Mouse (Mus musculus) layer of hippocampus, adult 2 months (tissue): ENCODE data around the gene Csrnp3. TPM values are rescaled to one million over a fixed set of nuclear protein-coding genes. Genes with fewer than 3 reads are reported as not detected.

ENCODE experiments used
- DNase-seq, 2 experiments: peaks; one replicate each; pipeline ENCODE4 v3.0.0; 2022; ENCODE audit warnings: low spot score in 2 of 2
- H3K27ac ChIP-seq: fragments of 200-600 bp; 2 replicates; pipeline ENCODE4 v1.8.1; 2022
- H3K4me3 ChIP-seq: fragments of 200-600 bp; 2 replicates; pipeline ENCODE4 v1.8.1; 2022; ENCODE audit warnings: mild to moderate bottlenecking
- CTCF ChIP-seq: fragments of 200-600 bp; conservative IDR thresholded peaks from 2 replicates; pipeline ENCODE4 v1.8.1; 2022; ENCODE audit warnings: antibody characterized with exemption, mild to moderate bottlenecking, moderate library complexity
- total RNA-seq, 2 experiments: library from RNA; stranded (reverse); gene quantifications; 2 replicates each; pipeline ENCODE4 v1.2.3; 2021

The Csrnp3 gene
- total RNA-seq, 2 experiments from 2014 or later: 70.8 to 76.0 TPM

DNA sequence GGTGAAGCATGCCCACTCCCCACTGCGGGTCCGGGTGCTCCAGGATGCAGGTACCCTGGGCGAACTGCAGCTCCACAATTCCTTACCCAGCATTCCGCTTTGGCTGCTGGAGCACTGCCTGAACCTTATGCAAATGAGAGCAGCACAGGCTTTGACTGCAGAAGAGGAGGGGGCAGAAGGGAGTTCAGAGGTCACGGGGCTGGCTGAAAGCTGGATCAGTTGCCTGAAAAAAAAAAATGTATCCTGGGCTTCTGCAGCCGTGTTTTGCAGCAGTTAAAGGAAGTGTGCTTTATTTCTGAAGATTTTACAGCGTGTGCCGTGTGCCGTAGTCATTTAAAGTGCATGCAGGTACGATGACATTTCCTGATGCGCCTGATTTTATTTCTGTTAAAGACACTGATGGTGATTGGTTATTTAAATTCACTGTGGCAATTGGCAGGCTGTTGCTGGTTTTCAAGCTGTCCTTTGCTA is 86.3 kb downstream of the Csrnp3 start:
- no peak for TF ChIP-seq CTCF
- DNase-seq: peak; percentile 57 to 63
- H3K27ac ChIP-seq: peak overlapping the region; percentile 98
- H3K4me3 ChIP-seq: peak overlapping the region; percentile 59

DNA sequence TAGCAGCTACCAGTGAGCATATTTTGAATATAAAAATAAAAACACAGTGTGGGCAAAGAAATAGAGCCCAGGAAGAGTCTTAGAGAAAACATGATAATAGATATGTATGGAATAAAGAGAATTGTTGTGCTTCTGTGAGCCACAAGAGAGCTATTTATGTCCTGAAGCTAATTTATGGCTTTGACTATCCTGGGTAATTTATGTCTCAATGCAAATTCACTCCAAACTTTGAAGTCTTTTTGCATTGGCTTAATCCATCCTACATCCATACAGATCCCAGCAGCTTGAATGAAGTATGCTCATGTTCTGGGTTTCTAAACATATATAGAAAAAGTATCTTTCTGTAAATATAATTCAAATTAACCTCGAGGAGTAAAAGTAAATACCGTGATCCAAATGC is 88.5 kb downstream of the Csrnp3 start:
- no peak for TF ChIP-seq CTCF
- DNase-seq: no peak
- Histone ChIP-seq H3K27ac (peak overlapping the region; percentile 98), H3K4me3 (peak overlapping the region; percentile 37; the same call in 1 of the 2 replicates)

DNA sequence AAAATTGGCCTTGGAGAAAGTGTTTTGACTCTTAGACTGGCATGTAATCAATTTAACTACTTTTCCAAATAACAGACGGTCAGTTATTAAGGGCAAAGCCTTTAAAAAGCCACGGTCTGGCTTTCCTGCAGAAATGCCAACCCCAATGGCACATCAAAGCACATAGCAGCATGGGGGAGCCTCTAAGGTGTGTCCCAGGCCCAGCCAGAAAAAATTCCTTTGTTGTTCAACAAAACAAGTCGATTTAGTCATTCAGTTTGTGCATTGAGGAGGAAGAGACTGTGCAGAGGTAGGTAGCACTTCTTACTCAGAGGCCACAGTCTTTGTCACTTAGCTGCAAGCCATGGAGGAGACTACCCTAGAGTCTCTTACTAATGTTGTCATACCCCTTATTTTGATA is 93.3 kb downstream of the Csrnp3 start:
- DNase-seq: no peak
- no peak for TF ChIP-seq CTCF
- Histone ChIP-seq H3K27ac (no peak overlapping the region), H3K4me3 (no peak overlapping the region)

DNA sequence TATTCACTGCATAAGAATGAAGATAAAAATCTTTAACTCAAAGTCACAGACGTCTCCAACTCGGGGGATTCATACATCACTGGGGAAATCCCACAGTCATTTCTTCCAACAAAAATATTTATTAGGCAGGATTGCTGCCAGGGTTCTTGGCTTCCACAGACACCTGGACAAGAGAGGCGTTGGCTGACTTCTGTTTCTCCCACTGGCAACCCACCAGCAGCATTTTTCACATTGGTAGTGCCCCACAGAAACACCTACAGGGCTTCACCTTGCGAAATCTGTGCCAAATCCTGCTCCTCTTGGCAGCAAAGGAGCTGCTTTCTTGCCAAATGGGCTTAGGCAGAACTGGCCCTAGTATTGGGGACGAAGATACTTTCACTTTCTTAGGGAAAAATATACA is 94.8 kb downstream of the Csrnp3 start:
- no peak for DNase-seq
- Histone ChIP-seq H3K27ac (no peak overlapping the region), H3K4me3 (no peak overlapping the region)
- no peak for TF ChIP-seq CTCF

DNA sequence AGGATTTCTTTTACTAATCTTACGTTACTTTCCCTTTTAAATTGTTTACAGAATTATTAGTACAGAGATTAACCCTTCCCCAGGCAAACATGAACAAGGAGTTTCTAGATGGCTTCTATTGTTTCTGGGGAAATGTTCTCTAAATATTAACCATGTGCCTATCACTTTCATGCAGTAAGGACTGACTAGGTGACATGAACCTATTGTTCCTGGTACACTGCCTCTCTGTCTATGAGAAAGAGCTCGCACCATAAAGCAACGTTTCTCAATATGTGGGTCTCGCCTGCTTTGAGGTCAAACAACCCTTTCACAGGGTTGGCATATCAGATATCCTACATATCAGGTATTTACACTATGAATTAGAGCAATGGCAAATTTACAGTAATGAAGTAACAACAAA is 96.8 kb downstream of the Csrnp3 start:
- H3K4me3 ChIP-seq: no peak overlapping the region
- H3K27ac ChIP-seq: no peak overlapping the region
- no peak for DNase-seq
- no peak for TF ChIP-seq CTCF

DNA sequence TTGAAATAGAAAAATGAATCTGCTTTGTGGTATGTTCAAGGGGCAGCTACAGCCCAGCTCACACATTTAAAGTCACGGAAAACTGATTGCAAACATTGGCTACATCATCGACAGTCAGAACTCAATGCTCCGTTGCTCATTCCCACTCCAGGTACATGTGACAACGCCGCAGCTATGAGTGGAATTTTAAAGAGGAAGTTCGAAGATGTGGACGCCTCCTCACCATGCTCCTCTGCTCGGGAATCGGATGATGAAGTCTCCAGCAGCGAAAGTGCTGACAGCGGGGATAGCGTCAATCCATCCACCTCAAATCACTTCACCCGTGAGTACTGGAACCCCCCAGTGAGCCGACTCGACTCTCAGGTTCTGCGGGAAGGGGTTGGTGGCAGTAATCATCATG is 103.2 kb downstream of the Csrnp3 start:
- TF ChIP-seq CTCF: no peak
- no peak overlapping the region for H3K4me3 ChIP-seq
- peak in 1 of 2 experiments; percentile 6 for DNase-seq
- H3K27ac ChIP-seq: no peak overlapping the region

DNA sequence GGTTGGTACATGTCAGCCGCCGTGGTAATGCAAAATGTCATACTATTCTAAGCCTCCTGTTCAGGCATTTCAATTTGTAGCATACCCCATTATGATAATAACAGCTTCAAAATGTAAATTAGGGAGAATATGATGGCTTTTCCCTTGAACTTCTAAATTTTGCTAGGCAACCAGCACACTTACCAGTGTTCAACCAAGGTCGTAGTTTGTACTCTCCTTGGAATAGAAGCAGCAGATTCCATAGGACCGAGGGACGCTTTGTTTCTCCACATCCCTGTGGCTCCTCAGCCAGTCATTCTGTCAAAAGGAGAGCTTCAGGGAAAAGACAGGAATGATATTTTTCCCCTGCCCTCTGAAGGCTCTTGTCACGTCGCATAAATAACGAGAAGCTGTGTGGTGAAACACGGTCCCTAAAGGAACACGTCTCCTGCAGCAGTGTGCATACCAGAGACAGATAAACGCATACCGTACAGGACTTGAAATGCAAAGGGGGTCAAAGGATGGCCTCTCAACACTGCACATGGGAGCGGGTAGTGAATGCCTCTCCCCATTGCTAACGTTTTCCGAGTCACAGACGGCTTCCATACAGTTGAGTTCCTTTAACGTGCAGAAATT is 108.3 kb downstream of the Csrnp3 start:
- DNase-seq: no peak
- Histone ChIP-seq H3K4me3 (no peak overlapping the region), H3K27ac (peak overlapping the region; percentile 74)
- no peak for TF ChIP-seq CTCF

DNA sequence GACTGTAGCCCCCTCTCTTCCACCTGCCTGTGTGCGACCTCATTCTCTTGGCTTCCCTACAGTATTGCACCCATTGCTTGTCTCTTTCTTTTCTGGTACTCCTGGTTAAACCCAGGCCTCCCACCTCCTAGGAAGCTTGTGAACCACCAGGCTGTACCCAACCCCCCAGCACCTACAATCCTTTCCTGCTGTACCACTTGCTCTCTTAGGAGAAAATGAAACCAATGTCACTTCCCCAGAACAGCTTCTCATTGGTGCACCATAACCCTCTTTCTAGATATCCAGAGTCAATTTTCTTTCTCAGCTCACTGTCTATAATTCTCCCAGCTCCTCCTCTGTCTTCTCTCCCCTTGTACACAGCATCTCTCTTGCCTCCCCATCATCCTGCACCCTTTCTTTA is 110.2 kb downstream of the Csrnp3 start:
- Histone ChIP-seq H3K4me3 (no peak overlapping the region), H3K27ac (peak overlapping the region; percentile 48; the same call in 1 of the 2 replicates)
- TF ChIP-seq CTCF: no peak
- DNase-seq: no peak

DNA sequence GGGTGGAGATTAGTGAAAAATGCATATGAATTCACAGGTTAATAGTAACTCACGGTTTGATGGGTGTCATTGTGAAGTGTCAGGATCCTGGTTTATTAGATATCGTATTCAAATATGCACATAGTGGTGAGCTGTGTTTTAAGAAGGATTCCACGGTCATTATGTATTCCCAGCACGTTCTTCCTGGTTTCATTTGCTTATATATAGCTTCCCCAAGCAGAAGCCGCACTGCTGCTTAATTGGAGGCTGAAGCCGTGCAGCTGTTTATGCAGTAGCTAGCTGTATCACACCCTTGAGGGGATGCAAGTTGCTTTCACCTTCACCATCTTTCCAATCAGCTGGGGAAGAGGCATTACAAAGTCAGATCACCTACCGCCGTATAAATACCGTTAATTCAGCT is 111.2 kb downstream of the Csrnp3 start:
- no peak for TF ChIP-seq CTCF
- no peak for DNase-seq
- no peak overlapping the region for H3K4me3 ChIP-seq
- H3K27ac ChIP-seq: peak overlapping the region; percentile 63; the same call in 1 of the 2 replicates

DNA sequence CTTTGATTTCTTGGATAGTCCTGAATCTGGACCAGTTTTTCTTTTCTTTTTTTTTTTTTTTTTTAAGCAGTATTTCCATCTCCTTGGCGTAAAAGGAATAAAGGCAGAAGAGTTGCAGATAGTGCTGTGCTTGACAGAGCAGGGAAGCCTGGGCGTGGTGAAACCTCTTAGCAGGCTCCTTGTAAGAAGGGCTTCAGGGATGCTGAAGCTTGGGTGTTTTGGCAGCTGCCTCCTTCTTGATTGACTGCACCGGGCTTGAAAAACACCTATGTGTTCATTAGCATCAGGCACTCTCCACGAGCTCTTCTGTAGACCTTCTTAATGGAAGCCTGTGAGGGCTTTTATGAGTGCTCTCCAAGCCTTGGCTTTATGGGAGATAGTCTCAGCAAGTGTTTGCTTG is 117.9 kb downstream of the Csrnp3 start:
- TF ChIP-seq CTCF: no peak
- no peak overlapping the region for H3K4me3 ChIP-seq
- no peak for DNase-seq
- H3K27ac ChIP-seq: peak overlapping the region; percentile 52

DNA sequence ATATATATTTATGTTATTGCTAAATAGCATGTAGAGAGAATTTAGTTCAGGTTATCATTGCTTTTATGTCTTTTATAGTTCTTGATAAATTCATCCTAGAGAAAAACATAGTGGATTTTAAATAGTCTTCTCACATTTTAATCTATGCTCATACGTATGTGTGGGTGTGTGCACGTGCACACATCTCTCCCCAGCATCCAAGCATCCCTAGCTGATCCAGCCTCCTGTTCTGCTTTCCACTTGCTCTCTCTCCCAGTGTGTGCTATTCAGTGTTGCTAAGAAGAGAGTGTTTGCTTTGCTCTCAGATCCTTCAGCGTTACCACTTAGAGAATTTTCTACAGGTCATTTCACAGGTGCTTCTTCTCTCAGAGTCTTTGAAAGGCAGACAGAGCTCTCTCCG is 123.2 kb downstream of the Csrnp3 start:
- H3K27ac ChIP-seq: peak overlapping the region; percentile 50
- DNase-seq: no peak
- TF ChIP-seq CTCF: no peak

DNA sequence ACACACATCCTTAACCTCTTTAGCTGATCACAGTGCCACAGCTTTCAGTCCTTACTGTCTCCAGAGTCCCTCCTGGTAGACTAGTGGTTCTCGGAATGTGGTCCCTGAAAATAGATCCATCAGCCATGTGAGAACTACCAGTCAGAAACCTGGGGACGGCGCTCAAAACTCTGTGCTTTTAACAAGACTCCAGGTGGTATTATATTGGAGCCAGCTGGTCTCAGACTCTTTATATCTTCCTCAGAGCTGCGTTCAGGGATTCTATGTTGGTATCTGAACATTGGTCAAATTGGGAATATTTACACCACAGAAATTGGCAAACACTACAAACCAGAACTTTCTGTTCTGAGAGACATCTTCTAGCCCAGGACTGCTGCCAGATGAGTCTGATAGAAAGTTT is 128.3 kb downstream of the Csrnp3 start:
- Histone ChIP-seq H3K4me3 (no peak overlapping the region), H3K27ac (no peak overlapping the region)
- TF ChIP-seq CTCF: no peak
- DNase-seq: no peak

More for the DNA sequence above, 123.2 kb downstream of the Csrnp3 start:
- H3K4me3 ChIP-seq: no peak overlapping the region

DNA sequence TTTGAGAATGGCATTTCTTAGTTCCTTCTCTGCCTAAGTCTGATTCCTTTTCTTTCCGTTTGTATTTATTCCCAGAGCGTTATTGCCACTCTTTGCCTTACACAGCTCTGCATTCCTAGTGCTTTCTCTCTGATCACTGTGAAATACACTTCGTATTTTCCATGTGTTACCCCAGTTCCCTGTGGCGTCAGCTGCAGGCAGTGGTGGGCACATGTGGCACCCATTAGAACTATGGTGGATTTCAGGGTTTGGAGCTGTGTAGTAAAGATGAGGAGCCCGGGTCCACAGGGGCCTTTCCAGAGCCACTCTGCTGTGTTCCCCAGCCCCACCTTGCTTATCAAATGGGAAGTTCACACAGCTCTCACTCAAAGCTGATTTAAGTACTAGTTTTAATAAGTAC is 129.8 kb downstream of the Csrnp3 start:
- no peak overlapping the region for H3K4me3 ChIP-seq
- TF ChIP-seq CTCF: no peak
- no peak for DNase-seq
- H3K27ac ChIP-seq: no peak overlapping the region

DNA sequence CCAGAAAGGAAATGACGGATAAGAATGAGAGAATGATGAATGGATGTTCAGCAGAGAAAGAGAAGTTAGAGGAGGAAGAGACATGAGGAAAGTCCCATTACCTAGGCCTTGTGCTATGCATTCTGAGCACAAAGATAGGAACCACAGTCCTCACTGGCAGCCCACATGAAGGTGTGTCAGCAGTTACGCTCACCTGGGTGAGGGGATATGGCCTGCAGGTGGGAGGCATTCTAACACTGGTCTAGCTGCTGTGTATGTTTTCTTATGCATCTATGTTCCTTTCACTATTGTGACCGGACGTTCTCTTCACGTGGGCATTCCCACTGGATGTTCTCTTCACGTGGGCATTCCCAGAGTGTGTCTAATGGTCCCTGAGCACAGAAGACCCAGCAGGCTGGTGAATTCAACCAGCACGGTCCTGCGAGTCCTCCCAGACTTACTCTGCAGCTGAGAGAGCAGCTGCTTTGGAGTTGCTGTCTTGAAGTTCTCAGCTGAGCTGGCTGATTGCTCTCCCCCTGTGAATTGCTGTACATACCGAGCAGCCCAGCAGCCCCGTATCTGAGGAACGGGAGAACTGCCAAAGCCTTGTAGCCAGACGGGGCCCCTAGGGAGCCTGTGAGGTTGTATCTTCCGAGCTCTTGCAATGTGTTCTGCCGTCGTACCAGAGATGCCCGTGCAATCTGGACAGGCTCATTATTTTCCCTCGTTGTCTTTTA is 133.9 kb downstream of the Csrnp3 start:
- Histone ChIP-seq H3K27ac (peak overlapping the region; percentile 78), H3K4me3 (no peak overlapping the region)
- no peak for TF ChIP-seq CTCF
- peak in 1 of 2 experiments; percentile 48 for DNase-seq
